8 mouse cellular contexts compared by ENCODE assay signal in genomic region chr11:29525988-29526794, GRCm38 (mm10). TPM values are rescaled to one million over a fixed set of nuclear protein-coding genes. Genes with fewer than 3 reads are reported as not detected.
DNase-seq lines count a peak whose midpoint lies in the region; ATAC-seq and TF ChIP-seq lines count a peak whose summit lies in the region.

Gene Mtif2 (plus strand): TSS chr11:29526408.

- peak within 1 kb of the TSS; percentile 82 for H3K4me2 ChIP-seq in kidney, embryonic 14.5 days (replicated peaks; ENCODE audit: low read depth, low read length)
- peak within 1 kb of the TSS; percentile 68 for H3K4me2 ChIP-seq in limb, embryonic 14.5 days (replicated peaks; ENCODE audit: low read depth, low read length, severe bottlenecking)
- peak within 1 kb of the TSS; percentile 74 for H3K4me2 ChIP-seq in midbrain, embryonic 16.5 days (ENCODE audit: low read length)

- TF ChIP-seq CTCF in bone marrow macrophage, adult 2 months (IDR thresholded peaks at IDR 0.05; ENCODE audit: low read depth, low read length): no peak
- no peak for TF ChIP-seq CTCF in spleen, adult 2 months (IDR thresholded peaks at IDR 0.05; ENCODE audit: extremely low read depth, insufficient read depth, insufficient read length, insufficient replicate concordance)

- peak; percentile 21 for TF ChIP-seq POLR2A in bone marrow macrophage, adult 2 months (IDR thresholded peaks at IDR 0.05; ENCODE audit: borderline replicate concordance, low read depth, low read length)
- peak; percentile 76; the same call in 1 of the 2 replicates for TF ChIP-seq POLR2A in limb, embryonic 14.5 days (IDR thresholded peaks at IDR 0.05; ENCODE audit: borderline replicate concordance, extremely low read depth, insufficient read depth, insufficient read length)
- peak; percentile 64 for TF ChIP-seq POLR2A in spleen, adult 2 months (IDR thresholded peaks at IDR 0.05; ENCODE audit: low read depth, low read length)

- peaks cover 4% of the 10 kb centered on the region; the same call in 1 of the 2 replicates for H3K4me1 ChIP-seq in bone marrow macrophage, adult 2 months (ENCODE audit: control insufficient read depth, insufficient read depth, low read length)
- H3K4me1 ChIP-seq in heart, embryonic 10.5 days: peaks cover 8% of the 10 kb centered on the region; the same call in 1 of the 2 replicates
- H3K4me1 ChIP-seq in kidney, embryonic 14.5 days (ENCODE audit: control insufficient read depth, insufficient read depth, low read length): no peaks in the 10 kb centered on the region; the same call in 1 of the 2 replicates
- peaks cover 4% of the 10 kb centered on the region; the same call in 1 of the 2 replicates for H3K4me1 ChIP-seq in limb, embryonic 14.5 days (ENCODE audit: control insufficient read depth, insufficient read depth, low read length)
- H3K4me1 ChIP-seq in midbrain, embryonic 16.5 days (ENCODE audit: control insufficient read depth, insufficient read depth, low read length): peaks cover 18% of the 10 kb centered on the region
- peaks cover 2% of the 10 kb centered on the region; the same call in 1 of the 2 replicates for H3K4me1 ChIP-seq in spleen, adult 2 months (ENCODE audit: control insufficient read depth, insufficient read depth, insufficient read length)

- H3K9me3 ChIP-seq in heart, embryonic 10.5 days: no peaks in the 10 kb centered on the region
- no peaks in the 10 kb centered on the region for H3K9me3 ChIP-seq in kidney, embryonic 14.5 days (ENCODE audit: control insufficient read depth, low read length)
- no peaks in the 10 kb centered on the region for H3K9me3 ChIP-seq in limb, embryonic 14.5 days (ENCODE audit: control insufficient read depth, low read length)
- no peaks in the 10 kb centered on the region for H3K9me3 ChIP-seq in midbrain, embryonic 16.5 days (replicated peaks; ENCODE audit: control insufficient read depth, low read length, poor library complexity, severe bottlenecking)

- 2% methylated on average over 47 of the region's 47 CpGs for WGBS in heart, embryonic 10.5 days
- 3% methylated on average over 47 of the region's 47 CpGs for WGBS in kidney, embryonic 14.5 days
- WGBS in limb, embryonic 14.5 days: 3% methylated on average over 42 of the region's 47 CpGs
- 2% methylated on average over 47 of the region's 47 CpGs for WGBS in midbrain, embryonic 16.5 days
- 3% methylated on average over 47 of the region's 47 CpGs for WGBS in spleen, adult 2 months

- H3K9ac ChIP-seq in kidney, embryonic 14.5 days (ENCODE audit: low read depth, low read length): peak within 1 kb of the TSS; percentile 81
- peak within 1 kb of the TSS; percentile 79 for H3K9ac ChIP-seq in limb, embryonic 14.5 days (ENCODE audit: low read depth, low read length, severe bottlenecking)
- H3K9ac ChIP-seq in midbrain, embryonic 16.5 days (ENCODE audit: low read depth, low read length): peak within 1 kb of the TSS; percentile 85

- peaks cover 13% of the 10 kb centered on the region for H3K36me3 ChIP-seq in heart, embryonic 10.5 days
- peaks cover 8% of the 10 kb centered on the region; the same call in 1 of the 2 replicates for H3K36me3 ChIP-seq in kidney, embryonic 14.5 days (ENCODE audit: control insufficient read depth, insufficient read depth, low read length)
- H3K36me3 ChIP-seq in limb, embryonic 14.5 days (ENCODE audit: control insufficient read depth, insufficient read depth, low read length): peaks cover 5% of the 10 kb centered on the region
- H3K36me3 ChIP-seq in midbrain, embryonic 16.5 days (ENCODE audit: control insufficient read depth, insufficient read depth, low read length): peaks cover 12% of the 10 kb centered on the region
- H3K36me3 ChIP-seq in spleen, adult 2 months (ENCODE audit: control insufficient read depth, insufficient read depth, low read length): peaks cover 7% of the 10 kb centered on the region

- peak within 1 kb of the TSS; percentile 67 for H3K4me3 ChIP-seq in bone marrow macrophage, adult 2 months (ENCODE audit: insufficient read depth, low read length)
- H3K4me3 ChIP-seq in heart, embryonic 10.5 days: peak within 1 kb of the TSS; percentile 78
- H3K4me3 ChIP-seq in kidney, embryonic 14.5 days (ENCODE audit: low read length): peak within 1 kb of the TSS; percentile 77
- H3K4me3 ChIP-seq in limb, embryonic 14.5 days (replicated peaks; ENCODE audit: low read length): peak within 1 kb of the TSS; percentile 65
- H3K4me3 ChIP-seq in midbrain, embryonic 16.5 days (ENCODE audit: low read depth, low read length): peak within 1 kb of the TSS; percentile 73
- H3K4me3 ChIP-seq in spleen, adult 2 months (ENCODE audit: extremely low read depth, insufficient read depth, insufficient read length): peak within 1 kb of the TSS; percentile 83

- DNase-seq in B cell, adult 2 months: peak; percentile 69 to 73
- peak; percentile 95 for DNase-seq in heart, embryonic 10.5 days (ENCODE audit: low spot score)
- DNase-seq in limb, embryonic 14.5 days (ENCODE audit: low spot score): peak; percentile 86
- DNase-seq in spleen, adult 2 months (ENCODE audit: low read depth in 1 of 2, low spot score in 2 of 2): peak; percentile 37 to 51

- ATAC-seq in erythroblast, adult 5-6 weeks (replicated peaks; ENCODE audit: low FRiP score, poor library complexity, severe bottlenecking): peak; percentile 96
- peak; percentile 99 for ATAC-seq in kidney, embryonic 14.5 days (ENCODE audit: low FRiP score, low TSS enrichment)
- ATAC-seq in limb, embryonic 14.5 days (ENCODE audit: low FRiP score, low read depth): peak; percentile 92
- ATAC-seq in midbrain, embryonic 16.5 days: peak; percentile 98

- H3K27me3 ChIP-seq in heart, embryonic 10.5 days (ENCODE audit: insufficient read depth, poor library complexity, severe bottlenecking): no peaks in the 10 kb centered on the region
- H3K27me3 ChIP-seq in kidney, embryonic 14.5 days (ENCODE audit: control insufficient read depth, insufficient read depth, low read length): no peaks in the 10 kb centered on the region; the same call in 1 of the 2 replicates
- no peaks in the 10 kb centered on the region for H3K27me3 ChIP-seq in limb, embryonic 14.5 days (ENCODE audit: control insufficient read depth, insufficient read depth, low read length)
- H3K27me3 ChIP-seq in midbrain, embryonic 16.5 days (ENCODE audit: control insufficient read depth, insufficient read depth, low read depth, low read length): no peaks in the 10 kb centered on the region
- H3K27me3 ChIP-seq in spleen, adult 2 months (ENCODE audit: control insufficient read depth, insufficient read depth, low read length): no peaks in the 10 kb centered on the region

- peak within 1 kb of the TSS; percentile 68 for H3K27ac ChIP-seq in bone marrow macrophage, adult 2 months (ENCODE audit: insufficient read depth, low read depth, low read length)
- H3K27ac ChIP-seq in heart, embryonic 10.5 days: peak within 1 kb of the TSS; percentile 96
- peak within 1 kb of the TSS; percentile 81 for H3K27ac ChIP-seq in kidney, embryonic 14.5 days (ENCODE audit: low read depth, low read length)
- H3K27ac ChIP-seq in limb, embryonic 14.5 days (replicated peaks; ENCODE audit: low read depth, low read length): peak within 1 kb of the TSS; percentile 86
- H3K27ac ChIP-seq in midbrain, embryonic 16.5 days (ENCODE audit: low read length): peak within 1 kb of the TSS; percentile 91
- peak within 1 kb of the TSS; percentile 67 for H3K27ac ChIP-seq in spleen, adult 2 months (ENCODE audit: insufficient read depth, low read length)

RNA-seq across cellular contexts. Expression of gene Mtif2, which starts in this region (rescaled TPM):
- polyA plus RNA-seq in bone marrow macrophage, adult 2 months (2012; ENCODE audit: insufficient read depth, insufficient read length, missing spikeins): 28.1 and 29.9 TPM in 2 replicates
- 2.3 and 4.2 TPM in 2 replicates for total RNA-seq in erythroblast, adult 5-6 weeks (2015; ENCODE audit: low replicate concordance)
- total RNA-seq in erythroblast, adult 5-6 weeks (2017; ENCODE audit: low replicate concordance): 11.1 and 15.8 TPM in 2 replicates
- polyA plus RNA-seq in heart, embryonic 10.5 days (2016; fragmentation: Nextera tagmentation; extraction: Ambion mirVana): 43.2 and 45.5 TPM in 2 replicates
- 45.5 and 48.7 TPM in 2 replicates for polyA plus RNA-seq in kidney, embryonic 14.5 days (2014; fragmentation: Nextera tagmentation; extraction: Ambion mirVana)
- 21.1 and 26.5 TPM in 2 replicates for polyA plus RNA-seq in limb, embryonic 14.5 days (2012; rRNA removed)
- polyA plus RNA-seq in limb, embryonic 14.5 days (2014; fragmentation: Nextera tagmentation; extraction: Ambion mirVana): 31.2 and 34.9 TPM in 2 replicates
- polyA plus RNA-seq in midbrain, embryonic 16.5 days (2015; fragmentation: Nextera tagmentation; extraction: Ambion mirVana): 43.3 and 48.7 TPM in 2 replicates
- polyA plus RNA-seq in spleen, adult 2 months (2012; rRNA removed): 3.9 and 5.1 TPM in 2 replicates

Comparison
In these comparisons a context has a peak if more than half of its experiments do, and no peak if none do; other contexts are left out.
1. Peak in every context shown above with its lines: DNase-seq, ATAC-seq, H3K4me3 ChIP-seq and H3K27ac ChIP-seq.
2. DNase-seq: peak in every context shown above with its lines; median percentile 95 in heart, embryonic 10.5 days; 86 in limb, embryonic 14.5 days; 71 in B cell, adult 2 months; 44 in spleen, adult 2 months.
3. POLR2A ChIP-seq: peak in every context shown above with its lines; median percentile 76 in limb, embryonic 14.5 days; 64 in spleen, adult 2 months; 21 in bone marrow macrophage, adult 2 months.